Mouse (Mus musculus): ENCODE measurements around the gene Ghr. TPM values are rescaled to one million over a fixed set of nuclear protein-coding genes. Genes with fewer than 3 reads are reported as not detected.

Ghr gene
- polyA plus RNA-seq, 1 experiment from 2014 or later: 21.0 TPM

DNA sequence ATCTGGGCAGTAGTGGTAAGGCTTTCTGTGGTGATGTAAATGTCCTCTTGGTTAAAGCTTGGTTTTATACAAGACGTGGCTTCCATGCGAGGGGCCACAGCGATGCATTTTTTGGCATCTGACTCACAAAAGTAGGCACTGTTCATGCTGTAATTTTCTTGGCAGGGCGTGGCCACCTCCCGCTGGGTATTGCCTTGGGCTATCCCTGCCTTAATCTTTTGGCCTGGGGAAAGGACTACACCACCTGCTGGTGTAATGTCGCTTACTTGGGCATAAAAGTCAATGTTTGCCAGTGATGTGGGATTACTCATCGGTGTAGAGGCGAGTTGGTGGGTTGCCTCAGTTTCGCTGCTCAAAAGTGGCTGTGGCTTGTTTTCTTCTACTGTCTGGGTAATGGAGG, 263.4 kb downstream of the Ghr start:
- H3K4me2 ChIP-seq (replicated peaks; ENCODE audit: low read depth, low read length): no peak overlapping the region
- no peak for DNase-seq (ENCODE audit: low spot score)
- no peak for ATAC-seq (ENCODE audit: low FRiP score)
- 89% methylated on average over 9 of the region's 9 CpGs for WGBS
- no peak overlapping the region for H3K9ac ChIP-seq (ENCODE audit: low read depth, low read length)
- H3K4me3 ChIP-seq (ENCODE audit: low read depth, low read length): no peak overlapping the region
- H3K27me3 ChIP-seq (ENCODE audit: control insufficient read depth, insufficient read depth, low read length): no peaks in the 10 kb centered on the region
- no peaks in the 10 kb centered on the region for H3K9me3 ChIP-seq (ENCODE audit: control insufficient read depth, low read length)
- no peaks in the 10 kb centered on the region for H3K36me3 ChIP-seq (ENCODE audit: control insufficient read depth, insufficient read depth, low read length)
- H3K4me1 ChIP-seq (replicated peaks; ENCODE audit: control insufficient read depth, insufficient read depth, low read length): no peaks in the 10 kb centered on the region
- H3K27ac ChIP-seq (ENCODE audit: low read depth, low read length): no peak overlapping the region

DNA sequence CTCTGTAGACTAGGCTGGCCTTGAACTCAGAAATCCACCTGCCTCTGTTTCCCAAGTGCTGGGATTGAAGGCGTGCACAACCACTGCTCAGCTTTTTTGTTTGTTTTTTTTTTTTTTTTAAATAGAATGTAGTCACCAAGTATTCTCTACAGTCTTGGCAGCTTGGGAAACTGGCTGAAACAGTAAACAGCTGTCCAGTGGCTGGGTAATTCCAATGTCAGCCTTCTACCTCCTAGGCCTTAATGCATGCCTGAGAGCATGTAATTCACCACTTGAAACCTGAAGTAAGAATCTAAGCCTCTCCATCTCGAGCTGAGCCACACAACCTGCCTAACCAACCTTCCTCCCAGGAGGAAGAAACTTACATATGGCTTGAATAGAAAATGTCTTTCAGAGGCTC, 266.7 kb downstream of the Ghr start:
- 83% methylated on average over 2 of the region's 2 CpGs for WGBS
- no peaks in the 10 kb centered on the region for H3K27me3 ChIP-seq (ENCODE audit: control insufficient read depth, insufficient read depth, low read length)
- H3K9me3 ChIP-seq (ENCODE audit: control insufficient read depth, low read length): no peaks in the 10 kb centered on the region
- no peaks in the 10 kb centered on the region for H3K4me1 ChIP-seq (replicated peaks; ENCODE audit: control insufficient read depth, insufficient read depth, low read length)
- H3K4me2 ChIP-seq (replicated peaks; ENCODE audit: low read depth, low read length): no peak overlapping the region
- ATAC-seq (ENCODE audit: low FRiP score): no peak
- H3K27ac ChIP-seq (ENCODE audit: low read depth, low read length): no peak overlapping the region
- no peak for DNase-seq (ENCODE audit: low spot score)
- H3K36me3 ChIP-seq (ENCODE audit: control insufficient read depth, insufficient read depth, low read length): no peaks in the 10 kb centered on the region
- no peak overlapping the region for H3K9ac ChIP-seq (ENCODE audit: low read depth, low read length)
- H3K4me3 ChIP-seq (ENCODE audit: low read depth, low read length): no peak overlapping the region

DNA sequence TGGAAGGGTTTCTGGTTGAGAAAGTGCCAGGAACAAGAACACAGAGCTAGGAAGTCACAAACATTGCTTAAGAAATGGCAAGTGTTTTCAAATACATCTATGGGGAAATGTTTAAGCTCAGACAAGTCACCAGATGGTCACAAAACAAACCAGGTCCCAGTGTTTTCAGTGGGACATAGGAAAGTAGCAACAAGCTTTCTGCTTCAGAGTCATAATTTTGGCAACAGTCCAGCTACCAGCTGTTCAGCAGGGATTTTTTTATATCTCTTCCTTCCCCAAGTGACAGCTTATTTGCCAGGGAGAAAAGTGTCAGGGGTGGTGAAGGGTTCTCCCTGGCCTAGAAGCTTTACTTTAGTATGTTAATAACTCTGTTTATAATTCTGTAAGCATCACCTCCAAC, 270.4 kb downstream of the Ghr start:
- Histone ChIP-seq H3K4me2 (replicated peaks; ENCODE audit: low read depth, low read length) (no peak overlapping the region), H3K9ac (ENCODE audit: low read depth, low read length) (no peak overlapping the region), H3K27ac (ENCODE audit: low read depth, low read length) (no peak overlapping the region), H3K9me3 (ENCODE audit: control insufficient read depth, low read length) (no peaks in the 10 kb centered on the region), H3K4me3 (ENCODE audit: low read depth, low read length) (no peak overlapping the region), H3K27me3 (ENCODE audit: control insufficient read depth, insufficient read depth, low read length) (no peaks in the 10 kb centered on the region), H3K36me3 (ENCODE audit: control insufficient read depth, insufficient read depth, low read length) (no peaks in the 10 kb centered on the region), H3K4me1 (replicated peaks; ENCODE audit: control insufficient read depth, insufficient read depth, low read length) (no peaks in the 10 kb centered on the region)
- ATAC-seq (ENCODE audit: low FRiP score) (no peak), DNase-seq (ENCODE audit: low spot score) (no peak)

DNA sequence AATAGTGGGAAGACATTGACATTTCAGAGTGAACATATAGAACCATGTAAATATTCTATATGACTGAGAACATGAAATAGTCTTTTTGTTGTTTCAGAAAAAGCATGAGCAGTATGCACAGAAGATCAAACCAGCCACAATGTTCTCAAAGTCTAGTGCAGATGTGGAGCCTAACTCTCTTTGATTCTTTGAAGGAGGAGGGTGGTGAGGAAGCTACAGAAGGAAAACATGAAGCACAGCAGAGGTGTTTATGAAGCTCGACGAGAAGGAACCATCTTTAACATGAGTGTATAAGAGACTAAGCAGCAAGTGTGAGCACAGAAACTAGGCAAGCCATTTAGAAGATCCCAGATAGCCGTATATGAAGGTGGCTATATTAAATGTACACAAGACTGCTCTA, 273.4 kb downstream of the Ghr start:
- no peak for DNase-seq (ENCODE audit: low spot score)
- WGBS: 89% methylated on average over 3 of the region's 3 CpGs

DNA sequence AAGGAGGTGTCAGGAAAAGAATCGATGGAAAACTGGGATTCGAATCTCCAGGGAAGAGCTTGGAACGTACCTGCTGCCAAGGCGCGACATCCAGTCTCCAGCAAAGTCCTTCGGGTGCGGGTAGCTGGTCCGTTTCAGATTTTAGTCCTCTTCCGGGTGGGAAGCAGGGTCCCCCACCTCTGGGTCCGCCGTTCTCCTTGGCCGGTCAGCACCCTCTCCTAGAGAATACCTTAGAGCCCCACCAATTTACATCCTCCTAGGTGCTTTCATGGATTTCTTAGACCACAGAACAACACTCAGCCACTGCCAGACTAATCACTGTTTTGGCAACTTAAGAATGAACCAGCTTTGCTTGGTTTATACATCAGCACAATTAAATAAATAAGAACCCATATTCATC, 279.9 kb downstream of the Ghr start, which contains the start of gene Ccdc152:
Gene Ccdc152 (minus strand): TSS at position 101 of the 400 bp plus-strand sequence.
- no peak within 1 kb of the TSS for H3K4me3 ChIP-seq (ENCODE audit: low read depth, low read length)
- H3K4me1 ChIP-seq (replicated peaks; ENCODE audit: control insufficient read depth, insufficient read depth, low read length): no peaks in the 10 kb centered on the region
- no peaks in the 10 kb centered on the region for H3K36me3 ChIP-seq (ENCODE audit: control insufficient read depth, insufficient read depth, low read length)
- ATAC-seq (ENCODE audit: low FRiP score) (no peak), DNase-seq (ENCODE audit: low spot score) (no peak)
- 88% methylated on average over 12 of the region's 12 CpGs for WGBS
- no peak within 1 kb of the TSS for H3K9ac ChIP-seq (ENCODE audit: low read depth, low read length)
- H3K9me3 ChIP-seq (ENCODE audit: control insufficient read depth, low read length): no peaks in the 10 kb centered on the region
- H3K27me3 ChIP-seq (ENCODE audit: control insufficient read depth, insufficient read depth, low read length): no peaks in the 10 kb centered on the region
- H3K27ac ChIP-seq (ENCODE audit: low read depth, low read length): no peak within 1 kb of the TSS
- no peak within 1 kb of the TSS for H3K4me2 ChIP-seq (replicated peaks; ENCODE audit: low read depth, low read length)

More for the DNA sequence above, 273.4 kb downstream of the Ghr start:
- Histone ChIP-seq H3K9ac (ENCODE audit: low read depth, low read length) (no peak overlapping the region), H3K27ac (ENCODE audit: low read depth, low read length) (no peak overlapping the region), H3K4me3 (ENCODE audit: low read depth, low read length) (no peak overlapping the region), H3K9me3 (ENCODE audit: control insufficient read depth, low read length) (no peaks in the 10 kb centered on the region), H3K36me3 (ENCODE audit: control insufficient read depth, insufficient read depth, low read length) (no peaks in the 10 kb centered on the region), H3K4me2 (replicated peaks; ENCODE audit: low read depth, low read length) (no peak overlapping the region), H3K27me3 (ENCODE audit: control insufficient read depth, insufficient read depth, low read length) (no peaks in the 10 kb centered on the region), H3K4me1 (replicated peaks; ENCODE audit: control insufficient read depth, insufficient read depth, low read length) (no peaks in the 10 kb centered on the region)
- no peak for ATAC-seq (ENCODE audit: low FRiP score)

DNA sequence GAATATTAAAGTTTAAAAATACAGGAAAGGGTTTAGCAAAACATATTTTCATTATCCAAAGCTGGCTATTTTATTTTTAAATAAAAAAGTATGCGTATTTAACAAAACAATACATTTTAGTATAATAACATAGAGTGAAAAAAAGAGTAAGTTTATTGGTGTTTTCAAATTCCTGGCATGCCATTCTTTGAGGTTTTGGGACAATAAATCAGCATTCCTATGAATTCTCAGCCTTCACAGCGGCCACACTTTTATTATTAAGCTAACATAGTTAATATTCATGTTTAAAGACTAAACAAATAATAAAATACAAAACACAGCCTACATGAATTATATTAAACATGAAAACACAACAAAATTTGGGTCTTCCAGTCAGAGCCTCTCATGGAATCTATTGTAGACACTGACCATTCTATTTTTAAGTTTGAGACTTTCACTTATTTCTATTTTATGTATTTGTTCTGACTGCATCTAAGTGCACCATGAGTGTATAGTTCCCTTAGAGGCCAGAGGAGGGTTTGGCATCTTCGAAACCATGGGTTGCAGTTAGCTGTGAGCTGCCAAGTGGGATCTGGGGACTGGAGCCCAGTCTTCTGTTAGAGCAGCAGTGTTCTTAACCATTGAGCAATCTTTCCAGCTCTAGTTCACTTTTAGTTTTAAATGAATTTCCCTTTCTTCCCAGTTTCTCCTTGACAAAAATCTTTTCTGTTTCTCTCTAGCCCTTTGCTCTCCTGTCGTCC, 282.8 kb downstream of the Ghr start:
- Histone ChIP-seq H3K27me3 (ENCODE audit: control insufficient read depth, insufficient read depth, low read length) (no peaks in the 10 kb centered on the region), H3K4me1 (replicated peaks; ENCODE audit: control insufficient read depth, insufficient read depth, low read length) (no peaks in the 10 kb centered on the region), H3K9me3 (ENCODE audit: control insufficient read depth, low read length) (no peaks in the 10 kb centered on the region), H3K4me2 (replicated peaks; ENCODE audit: low read depth, low read length) (no peak overlapping the region), H3K4me3 (ENCODE audit: low read depth, low read length) (no peak overlapping the region), H3K36me3 (ENCODE audit: control insufficient read depth, insufficient read depth, low read length) (no peaks in the 10 kb centered on the region), H3K9ac (ENCODE audit: low read depth, low read length) (no peak overlapping the region), H3K27ac (ENCODE audit: low read depth, low read length) (no peak overlapping the region)
- WGBS: 79% methylated on average over 4 of the region's 4 CpGs
- no peak for ATAC-seq (ENCODE audit: low FRiP score)
- DNase-seq (ENCODE audit: low spot score): no peak

DNA sequence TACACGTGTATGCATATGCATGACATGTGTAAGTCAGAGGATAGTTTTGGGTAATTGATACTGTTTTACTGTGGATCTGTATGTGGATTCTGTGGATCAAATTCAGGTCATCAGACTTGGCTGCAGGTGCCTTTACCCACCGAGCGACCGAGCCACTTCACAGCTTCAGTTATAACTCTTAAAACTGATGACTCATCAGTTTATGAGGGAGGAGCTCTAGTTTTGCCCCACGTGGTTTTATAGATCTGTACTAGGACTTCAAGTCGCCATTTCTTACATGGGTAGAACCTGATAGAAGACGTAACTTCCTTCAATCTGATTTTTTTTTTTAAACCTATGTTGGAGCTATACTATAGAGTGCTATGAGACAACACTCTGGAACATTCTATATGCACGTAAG, 285.7 kb downstream of the Ghr start:
- 86% methylated on average over 8 of the region's 8 CpGs for WGBS
- H3K36me3 ChIP-seq (ENCODE audit: control insufficient read depth, insufficient read depth, low read length): no peaks in the 10 kb centered on the region
- no peak for DNase-seq (ENCODE audit: low spot score)
- no peak for ATAC-seq (ENCODE audit: low FRiP score)
- no peak overlapping the region for H3K4me3 ChIP-seq (ENCODE audit: low read depth, low read length)
- H3K27me3 ChIP-seq (ENCODE audit: control insufficient read depth, insufficient read depth, low read length): no peaks in the 10 kb centered on the region
- no peaks in the 10 kb centered on the region for H3K4me1 ChIP-seq (replicated peaks; ENCODE audit: control insufficient read depth, insufficient read depth, low read length)
- no peak overlapping the region for H3K27ac ChIP-seq (ENCODE audit: low read depth, low read length)
- H3K9me3 ChIP-seq (ENCODE audit: control insufficient read depth, low read length): no peaks in the 10 kb centered on the region
- no peak overlapping the region for H3K9ac ChIP-seq (ENCODE audit: low read depth, low read length)
- no peak overlapping the region for H3K4me2 ChIP-seq (replicated peaks; ENCODE audit: low read depth, low read length)

DNA sequence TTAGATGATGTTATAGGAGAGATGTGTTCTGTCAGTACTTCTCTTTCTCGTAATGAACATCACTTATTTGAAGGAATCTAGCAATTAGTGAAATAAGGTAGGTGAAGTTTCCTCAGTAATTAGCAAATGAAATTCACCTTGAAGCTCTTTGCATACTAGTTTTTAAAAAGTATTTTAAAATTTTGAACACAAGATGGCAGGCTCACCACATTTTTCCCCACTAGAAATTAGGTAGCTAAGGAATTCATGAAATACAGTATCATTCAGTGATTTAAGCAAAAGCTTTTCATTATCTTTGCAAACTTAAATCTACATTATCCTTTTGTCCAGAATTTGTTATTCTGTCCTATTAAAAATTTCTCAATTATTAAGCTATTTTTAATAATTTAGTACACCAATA, 287.3 kb downstream of the Ghr start:
- no peaks in the 10 kb centered on the region for H3K4me1 ChIP-seq (replicated peaks; ENCODE audit: control insufficient read depth, insufficient read depth, low read length)
- H3K4me3 ChIP-seq (ENCODE audit: low read depth, low read length): no peak overlapping the region
- WGBS: 83% methylated on average over 1 of the region's 1 CpGs
- ATAC-seq (ENCODE audit: low FRiP score) (no peak), DNase-seq (ENCODE audit: low spot score) (no peak)
- no peak overlapping the region for H3K4me2 ChIP-seq (replicated peaks; ENCODE audit: low read depth, low read length)
- H3K27ac ChIP-seq (ENCODE audit: low read depth, low read length): no peak overlapping the region
- H3K36me3 ChIP-seq (ENCODE audit: control insufficient read depth, insufficient read depth, low read length): no peaks in the 10 kb centered on the region
- H3K9me3 ChIP-seq (ENCODE audit: control insufficient read depth, low read length): no peaks in the 10 kb centered on the region
- no peak overlapping the region for H3K9ac ChIP-seq (ENCODE audit: low read depth, low read length)
- H3K27me3 ChIP-seq (ENCODE audit: control insufficient read depth, insufficient read depth, low read length): no peaks in the 10 kb centered on the region

DNA sequence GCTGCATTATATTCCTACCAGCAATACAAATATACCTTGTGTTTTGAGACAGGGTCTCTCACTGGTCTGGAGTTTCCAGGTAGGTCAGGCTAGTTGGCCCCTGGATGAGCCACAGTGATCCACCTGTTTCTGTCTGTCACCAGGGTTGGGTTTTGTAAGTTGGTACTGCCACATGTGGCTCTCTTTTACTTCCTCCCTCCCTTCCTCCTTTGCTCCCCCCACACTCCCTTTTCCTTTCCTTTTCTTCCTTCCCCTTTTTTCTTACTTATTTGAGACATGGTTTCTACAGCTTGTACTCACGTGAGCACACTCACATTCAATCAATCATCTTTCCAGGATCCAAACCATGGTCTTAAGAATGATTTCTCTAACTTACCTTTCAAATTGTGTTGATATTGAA, 289.8 kb downstream of the Ghr start:
- Histone ChIP-seq H3K4me3 (ENCODE audit: low read depth, low read length) (no peak overlapping the region), H3K4me1 (replicated peaks; ENCODE audit: control insufficient read depth, insufficient read depth, low read length) (no peaks in the 10 kb centered on the region), H3K9me3 (ENCODE audit: control insufficient read depth, low read length) (no peaks in the 10 kb centered on the region), H3K4me2 (replicated peaks; ENCODE audit: low read depth, low read length) (no peak overlapping the region), H3K9ac (ENCODE audit: low read depth, low read length) (no peak overlapping the region), H3K27ac (ENCODE audit: low read depth, low read length) (no peak overlapping the region), H3K36me3 (ENCODE audit: control insufficient read depth, insufficient read depth, low read length) (no peaks in the 10 kb centered on the region), H3K27me3 (ENCODE audit: control insufficient read depth, insufficient read depth, low read length) (no peaks in the 10 kb centered on the region)
- no peak for DNase-seq (ENCODE audit: low spot score)
- no peak for ATAC-seq (ENCODE audit: low FRiP score)
- 63% methylated on average over 1 of the region's 1 CpGs for WGBS
